Mouse (Mus musculus) embryo, embryonic 11.5 days (tissue): ENCODE data around the gene Stk25.
"Not testable (repeated sequence)": the region's sequence is repeated elsewhere in the genome, so short reads cannot be mapped to it uniquely, and the experiment has no call there.

Experiments
- DNase-seq: peaks from one replicate; pipeline ENCODE4 v3.0.0-alpha.2; 2012; ENCODE audit warnings: low read depth, low spot score

The Stk25 gene

GRCm38 (mm10) chr1:93658559-93658958 is at the start of gene Stk25:
Stk25 (minus strand) TSS chr1:93658659.
- not testable (repeated sequence) for DNase-seq

GRCm38 (mm10) chr1:93705389-93705788 is 46.9 kb upstream of the Stk25 start:
- no peak for DNase-seq

- DNase-seq = no peak
Observed at GRCm38 (mm10) chr1:93704341-93704740, 45.9 kb upstream of the Stk25 start.

- DNase-seq = no peak
Observed at GRCm38 (mm10) chr1:93703472-93704048, 45.1 kb upstream of the Stk25 start.

GRCm38 (mm10) chr1:93702106-93702505 is 43.6 kb upstream of the Stk25 start:
- DNase-seq = no peak

- no peak for DNase-seq
Observed at GRCm38 (mm10) chr1:93699159-93699558, 40.7 kb upstream of the Stk25 start.

GRCm38 (mm10) chr1:93697317-93697716 is 38.9 kb upstream of the Stk25 start:
- DNase-seq = no peak

GRCm38 (mm10) chr1:93694966-93695365 is 36.5 kb upstream of the Stk25 start:
- no peak for DNase-seq

- DNase-seq = no peak
Observed at GRCm38 (mm10) chr1:93693943-93694342, 35.5 kb upstream of the Stk25 start.

- DNase-seq = no peak
Observed at GRCm38 (mm10) chr1:93693502-93693901, 35.0 kb upstream of the Stk25 start.

GRCm38 (mm10) chr1:93692773-93693172 is 34.3 kb upstream of the Stk25 start:
- no peak for DNase-seq

- DNase-seq = no peak
Observed at GRCm38 (mm10) chr1:93691786-93692357, 33.4 kb upstream of the Stk25 start.

GRCm38 (mm10) chr1:93691106-93691505 is 32.6 kb upstream of the Stk25 start:
- no peak for DNase-seq

GRCm38 (mm10) chr1:93689901-93690496 is 31.5 kb upstream of the Stk25 start:
- no peak for DNase-seq

- DNase-seq = no peak
Observed at GRCm38 (mm10) chr1:93688154-93688553, 29.7 kb upstream of the Stk25 start.

- DNase-seq = no peak
Observed at GRCm38 (mm10) chr1:93686961-93687320, 28.5 kb upstream of the Stk25 start.

GRCm38 (mm10) chr1:93686245-93686960 is 27.9 kb upstream of the Stk25 start:
- peak; percentile 52 for DNase-seq

GRCm38 (mm10) chr1:93685401-93686244 is 27.2 kb upstream of the Stk25 start, which contains the start of gene Bok:
Bok (plus strand) TSS chr1:93685660.
- peak; percentile 54 for DNase-seq

GRCm38 (mm10) chr1:93679889-93680568 is 21.6 kb upstream of the Stk25 start:
- DNase-seq = no peak

GRCm38 (mm10) chr1:93678386-93678785 is 19.9 kb upstream of the Stk25 start:
- DNase-seq = no peak

- no peak for DNase-seq
Observed at GRCm38 (mm10) chr1:93672682-93673081, 14.2 kb upstream of the Stk25 start.
